Mouse (Mus musculus): ENCODE measurements around the gene Fam155a.
"Not testable (repeated sequence)": the region's sequence is repeated elsewhere in the genome, so short reads cannot be mapped to it uniquely, and the experiment has no call there.

Gene Fam155a

DNA sequence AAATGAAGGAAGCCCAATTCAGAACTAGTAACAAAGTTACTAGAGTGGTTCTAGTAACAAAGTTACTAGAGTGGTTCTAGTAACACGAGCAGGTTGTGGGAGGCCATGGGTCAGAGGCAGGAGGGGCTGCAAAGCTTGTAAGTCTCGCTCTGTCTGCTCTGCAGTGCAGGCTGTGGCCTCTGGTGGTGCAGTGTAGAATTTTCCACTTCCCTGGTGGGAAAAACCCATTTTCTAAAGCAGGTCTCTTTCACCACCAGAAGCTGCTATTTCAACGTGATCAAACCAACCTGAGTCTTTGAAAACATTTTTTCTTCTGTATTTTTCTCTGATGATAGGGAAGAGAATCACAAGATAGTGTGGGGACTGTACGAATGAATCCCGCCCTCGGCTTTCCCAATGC, 372.9 kb downstream of the Fam155a start:
- DNase-seq, result no peak

DNA sequence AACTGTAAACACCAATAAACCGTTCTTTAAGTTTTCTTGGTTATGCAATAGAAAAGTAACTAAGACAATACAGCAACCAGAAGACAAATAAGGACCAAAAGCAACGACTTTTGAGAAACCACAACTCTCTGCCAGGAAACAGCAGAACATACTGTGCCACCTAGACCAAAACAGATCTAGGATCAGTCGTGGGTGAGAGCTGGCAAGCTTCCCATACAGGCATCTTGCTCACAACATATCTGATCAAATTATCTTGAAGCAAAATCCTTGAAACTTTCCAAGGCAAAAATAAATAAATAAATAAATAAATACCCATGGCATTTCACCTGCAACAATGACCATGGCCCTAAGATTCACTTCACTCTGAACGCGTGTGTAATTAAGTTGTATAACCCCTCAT, 376.3 kb downstream of the Fam155a start:
- DNase-seq, result no peak

DNA sequence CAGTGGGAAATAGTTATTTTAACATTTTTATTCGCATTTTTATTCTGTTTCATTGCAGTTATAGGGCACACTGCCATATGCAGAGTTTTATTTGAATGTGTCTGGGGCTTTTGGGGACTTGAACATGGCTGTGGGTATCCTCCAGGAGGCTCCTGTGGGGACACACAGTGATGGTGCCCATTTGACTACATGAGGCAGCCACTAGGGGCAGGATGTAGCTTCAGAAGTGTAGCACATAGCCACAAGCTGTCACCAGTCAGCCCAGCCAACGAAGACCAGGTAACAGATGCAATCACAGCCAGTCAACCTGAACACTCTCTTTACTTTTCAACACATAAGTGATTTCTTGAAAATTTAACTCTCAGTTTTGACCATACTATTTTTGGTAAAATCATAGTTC, 377.7 kb downstream of the Fam155a start:
- DNase-seq, result no peak

GRCm38 (mm10) chr8:9390229-9390628, 380.7 kb downstream of the Fam155a start:
- DNase-seq, result not testable (repeated sequence)

- DNase-seq, result no peak
Measured at GRCm38 (mm10) chr8:9369201-9369600, 401.8 kb downstream of the Fam155a start.

DNA sequence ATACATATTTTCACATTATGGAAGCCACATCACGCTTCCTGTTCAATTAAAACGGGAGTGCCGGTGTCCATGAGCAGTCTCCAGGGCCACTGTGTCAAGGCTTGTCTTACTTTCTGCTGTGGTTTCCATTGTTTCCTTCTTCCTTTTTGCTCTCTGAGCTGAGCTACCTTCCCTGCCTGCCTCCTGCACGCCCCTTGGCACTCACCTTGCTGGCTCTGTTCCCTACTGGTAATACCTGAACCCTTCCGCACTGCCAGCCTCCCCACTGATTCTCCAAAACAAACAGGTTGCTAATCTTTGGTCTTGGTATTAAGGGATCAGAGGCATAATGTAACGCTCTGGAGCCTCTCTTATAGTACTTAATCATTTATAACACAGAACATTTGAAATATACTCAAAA, 403.2 kb downstream of the Fam155a start:
- DNase-seq, result no peak

DNA sequence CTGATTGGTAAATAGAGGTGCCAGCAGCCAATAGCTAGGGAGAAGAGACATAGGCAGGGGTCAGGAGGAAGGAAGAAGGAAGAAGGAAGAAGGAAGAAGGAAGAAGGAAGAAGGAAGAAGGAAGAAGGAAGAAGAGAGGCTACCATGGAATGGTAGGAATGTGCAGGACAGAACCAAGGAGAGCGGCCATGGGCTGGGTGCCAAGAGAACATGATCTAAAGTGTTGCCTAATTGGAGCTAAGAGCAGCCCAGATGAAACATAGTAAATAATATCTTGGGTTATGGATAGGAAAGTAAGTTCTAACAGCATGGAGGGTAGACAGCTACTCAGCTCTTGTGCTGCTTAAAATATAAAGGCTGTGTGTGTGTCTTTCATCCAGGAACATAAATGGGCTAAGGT, 405.6 kb downstream of the Fam155a start:
- no peak for DNase-seq

GRCm38 (mm10) chr8:9348523-9349135, 422.3 kb downstream of the Fam155a start:
- DNase-seq, result no peak

- no peak for DNase-seq
Measured at GRCm38 (mm10) chr8:9347163-9347562, 423.8 kb downstream of the Fam155a start.

- DNase-seq, result no peak
Measured at GRCm38 (mm10) chr8:9344136-9344535, 426.8 kb downstream of the Fam155a start.

DNA sequence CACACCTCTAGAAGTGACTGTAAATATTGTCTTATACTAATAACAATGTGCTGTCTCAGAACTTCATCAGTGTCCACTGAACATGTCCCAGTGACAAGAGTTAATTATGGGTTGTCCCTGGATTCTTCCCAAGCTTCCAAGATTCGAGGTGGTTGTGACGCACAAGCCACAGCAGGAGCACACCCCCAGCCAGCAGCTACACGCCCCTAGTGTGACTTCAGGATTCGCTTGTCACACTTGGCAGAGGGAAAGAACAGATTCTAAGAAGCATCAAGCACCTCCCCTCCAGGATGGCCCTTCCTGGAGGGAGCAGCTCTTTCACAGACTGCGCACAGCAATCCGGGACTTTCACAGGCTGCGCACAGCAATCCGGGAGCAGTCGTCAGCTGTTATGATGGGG, 428.0 kb downstream of the Fam155a start:
- no peak for DNase-seq

GRCm38 (mm10) chr8:9342593-9342992, 428.4 kb downstream of the Fam155a start:
- DNase-seq, result no peak

- no peak for DNase-seq
Measured at GRCm38 (mm10) chr8:9337905-9338304, 433.1 kb downstream of the Fam155a start.

GRCm38 (mm10) chr8:9335933-9336303, 435.0 kb downstream of the Fam155a start:
- no peak for DNase-seq

DNA sequence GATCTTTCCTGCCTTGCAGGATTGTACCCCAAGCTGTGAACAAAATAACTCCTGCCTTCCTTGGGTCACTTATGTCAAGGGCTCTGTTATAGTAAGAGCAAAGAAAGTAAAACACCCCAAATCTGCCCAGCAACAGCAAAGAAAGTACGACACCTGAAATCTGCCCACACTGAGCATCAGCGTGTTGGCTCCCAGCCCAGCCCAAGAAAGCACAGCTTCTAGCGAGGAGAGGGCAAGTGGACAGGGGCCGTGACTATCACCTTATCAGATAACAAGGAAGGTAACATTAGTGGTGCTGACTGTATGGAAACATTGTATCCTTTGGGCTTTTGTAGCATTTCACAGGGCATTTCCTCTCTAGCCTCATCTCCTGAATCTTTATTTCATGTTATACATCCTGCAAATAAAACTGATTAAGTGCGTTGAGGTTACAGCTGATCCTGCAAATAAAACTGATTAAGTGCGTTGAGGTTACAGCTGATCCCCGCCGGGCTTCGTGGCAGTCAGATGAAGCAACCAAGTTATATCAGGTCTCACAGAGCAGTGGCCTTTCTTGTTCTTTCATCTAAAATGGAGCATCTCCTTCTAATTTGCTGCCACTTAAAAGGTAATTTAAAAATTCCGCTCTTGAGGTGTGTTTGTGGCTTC, 435.6 kb downstream of the Fam155a start:
- DNase-seq, result no peak

- no peak for DNase-seq
Measured at GRCm38 (mm10) chr8:9332766-9333165, 438.2 kb downstream of the Fam155a start.

- no peak for DNase-seq
Measured at GRCm38 (mm10) chr8:9309456-9309855, 461.5 kb downstream of the Fam155a start.

DNA sequence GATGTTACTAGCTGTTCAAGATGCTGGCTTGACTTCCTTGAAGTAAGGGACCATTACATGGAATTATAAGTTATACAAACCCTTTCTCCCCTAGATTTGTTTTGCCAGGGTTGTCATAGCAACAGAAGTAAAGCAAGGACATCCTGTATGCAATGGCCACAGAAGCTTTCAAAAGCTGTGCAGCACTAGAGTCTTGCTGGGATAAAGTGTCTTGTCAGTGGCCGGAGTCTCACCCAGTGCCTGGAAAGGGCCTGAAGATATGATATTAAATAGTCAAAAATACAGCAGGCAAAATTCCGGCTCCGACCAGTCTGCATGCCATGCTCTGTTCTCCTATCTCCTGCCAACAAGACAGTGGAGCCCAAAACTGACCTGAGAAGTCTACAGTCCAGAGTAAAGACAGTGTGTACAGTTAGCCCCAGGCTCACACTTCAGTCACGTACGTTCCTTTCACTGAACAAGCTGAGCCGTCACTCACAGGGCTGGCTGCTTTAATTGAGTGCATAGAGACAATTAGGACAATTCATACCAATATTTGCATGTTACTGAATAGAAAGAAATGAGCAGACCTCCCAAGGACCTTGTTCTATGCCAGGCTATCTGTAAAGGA, 467.3 kb downstream of the Fam155a start:
- DNase-seq, result no peak

DNA sequence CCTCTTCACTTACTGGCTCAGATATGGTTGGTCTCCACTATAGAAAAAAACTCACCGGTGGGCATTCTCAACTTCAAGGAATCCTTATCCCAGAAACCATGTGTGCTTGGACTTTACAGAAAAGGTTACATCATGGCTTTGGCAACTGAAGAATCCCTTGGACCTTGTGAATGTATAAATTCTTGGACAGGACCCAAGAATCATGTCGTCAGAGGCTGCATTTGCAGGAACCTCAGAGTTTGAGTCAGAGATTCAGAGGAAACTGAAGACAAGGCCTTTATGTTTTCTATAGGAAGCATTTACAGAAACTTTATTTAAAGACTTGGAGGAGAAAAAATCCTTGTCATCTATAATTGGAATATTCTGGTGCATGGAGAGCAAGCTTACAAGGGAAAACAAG, 475.9 kb downstream of the Fam155a start:
- DNase-seq, result no peak

GRCm38 (mm10) chr8:9292532-9292931, 478.4 kb downstream of the Fam155a start:
- no peak for DNase-seq

DNA sequence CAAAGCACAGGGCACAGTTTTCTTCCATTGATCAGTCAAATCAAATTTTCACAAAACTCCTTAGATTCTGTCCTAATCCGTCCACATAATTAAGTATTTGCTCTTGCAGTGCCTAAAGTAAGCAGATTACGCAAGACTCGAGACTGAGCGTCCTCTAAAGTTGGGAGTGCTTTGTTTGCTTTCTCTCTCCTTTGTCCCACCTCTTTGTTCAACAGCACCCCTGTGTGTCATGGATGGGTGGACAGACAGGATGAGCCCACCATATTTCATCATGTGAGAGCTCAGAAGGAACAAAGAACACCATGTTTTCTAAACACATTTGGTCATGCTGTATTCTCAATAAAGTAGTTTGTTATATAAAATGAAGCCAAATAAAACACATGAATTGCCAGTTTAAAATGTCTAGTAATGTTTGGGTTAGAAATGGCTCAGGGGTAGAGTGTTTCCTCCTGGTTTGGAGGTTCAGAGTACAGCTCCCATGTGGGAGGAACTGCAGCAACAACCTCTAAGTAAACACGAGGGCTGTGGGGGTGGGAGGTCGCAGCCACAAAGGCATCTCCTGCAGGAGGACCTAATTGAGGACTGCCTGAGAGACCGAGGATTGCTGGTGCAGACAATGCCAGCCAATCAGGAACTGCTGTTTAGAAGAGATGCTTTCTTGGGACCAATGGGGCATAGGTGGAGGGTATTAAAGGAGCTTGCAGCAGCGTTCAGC, 482.8 kb downstream of the Fam155a start:
- no peak for DNase-seq

DNA sequence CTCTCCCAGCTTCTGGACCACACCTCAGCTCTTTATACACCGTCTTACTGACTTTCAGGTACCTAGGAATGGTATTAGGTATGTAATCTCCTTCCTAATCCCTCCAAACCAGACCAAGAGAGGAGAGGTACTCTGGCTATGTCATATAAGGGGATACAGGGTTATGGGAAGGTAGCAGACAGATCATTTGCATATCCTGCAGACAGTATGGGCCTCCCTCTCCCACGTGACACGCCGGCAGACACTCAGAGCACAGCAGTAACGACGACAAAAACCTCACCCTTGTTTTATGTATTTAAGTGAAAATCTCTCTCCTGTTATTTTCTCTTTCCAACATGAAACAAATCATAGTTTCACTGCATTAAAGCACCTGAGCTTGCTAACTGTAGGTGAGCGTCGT, 496.8 kb downstream of the Fam155a start:
- DNase-seq, result no peak

DNA sequence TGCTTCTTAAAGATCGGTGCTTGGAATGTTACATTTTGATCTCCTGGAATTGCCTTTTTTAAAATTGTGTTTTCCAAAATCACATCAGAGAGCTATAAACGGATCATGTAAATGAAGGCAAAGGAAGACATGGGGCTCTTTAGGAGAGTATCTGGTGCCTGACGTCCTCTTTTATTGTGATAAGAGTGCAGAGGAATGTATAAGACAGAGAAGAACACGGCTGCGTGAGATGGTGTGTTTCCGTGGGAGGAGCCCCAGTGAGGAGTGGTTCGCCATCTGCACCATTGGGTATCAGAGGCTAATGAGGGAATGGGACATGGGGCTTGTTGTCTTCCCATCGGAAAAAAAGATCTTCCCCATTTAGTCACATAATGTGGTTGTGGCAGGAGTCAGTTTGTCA, 506.6 kb downstream of the Fam155a start:
- no peak for DNase-seq

GRCm38 (mm10) chr8:9261527-9261926, 509.4 kb downstream of the Fam155a start:
- DNase-seq, result no peak

Measured in layer of hippocampus, adult 9-11 months (tissue).